Mouse (Mus musculus) stomach, postnatal 0 days (tissue): Measurements from ENCODE around the gene Zfp597. TPM values are rescaled to one million over a fixed set of nuclear protein-coding genes. Genes with fewer than 3 reads are reported as not detected.
A peak's percentile ranks its signal among the peaks of the same experiment; 100 is the strongest.

Source experiments
- ATAC-seq: fragments of 200-750 bp; cut with Nextera tagmentation; 2 replicates; pipeline ENCODE4 v1.8.0; 2017; ENCODE audit not compliant: low FRiP score, low TSS enrichment
- DNase-seq: peaks from one replicate; pipeline ENCODE4 v3.0.0-alpha.2; 2016; ENCODE audit warnings: low spot score
- H3K27ac ChIP-seq: fragments of 300-500 bp; sonication (generic); replicated peaks from 2 replicates; pipeline ENCODE4 v1.5.1; 2014; ENCODE audit warnings: mild to moderate bottlenecking, control low read depth
- H3K27me3 ChIP-seq: fragments of 300-500 bp; sonication (generic); 2 replicates; pipeline ENCODE4 v1.6.1; 2014; ENCODE audit warnings: low read length; ENCODE audit not compliant: control insufficient read depth, insufficient read depth
- H3K36me3 ChIP-seq: fragments of 300-500 bp; sonication (generic); 2 replicates; pipeline ENCODE4 v1.6.1; 2014; ENCODE audit warnings: low read length, mixed read lengths; ENCODE audit not compliant: control insufficient read depth, insufficient read depth
- H3K4me1 ChIP-seq: fragments of 300-500 bp; sonication (generic); replicated peaks from 2 replicates; pipeline ENCODE4 v1.6.1; 2014; ENCODE audit warnings: antibody characterized with exemption; ENCODE audit not compliant: control insufficient read depth, insufficient read depth
- H3K4me2 ChIP-seq: fragments of 300-500 bp; sonication (generic); replicated peaks from 2 replicates; pipeline ENCODE4 v1.6.1; 2014; ENCODE audit warnings: low read depth, mild to moderate bottlenecking, control low read depth, moderate library complexity
- H3K4me3 ChIP-seq: fragments of 300-500 bp; sonication (generic); 2 replicates; pipeline ENCODE4 v1.5.1; 2014; ENCODE audit warnings: low read depth, low read length, control low read depth
- H3K9ac ChIP-seq: fragments of 300-500 bp; sonication (generic); 2 replicates; pipeline ENCODE4 v1.6.1; 2014; ENCODE audit warnings: mild to moderate bottlenecking, low read length, control low read depth, mixed read lengths
- H3K9me3 ChIP-seq: fragments of 300-500 bp; sonication (generic); 2 replicates; pipeline ENCODE4 v1.6.1; 2016; ENCODE audit warnings: low read length; ENCODE audit not compliant: control insufficient read depth
- CTCF ChIP-seq: IDR thresholded peaks from 2 replicates; pipeline ENCODE4 v1.5.1; 2016; ENCODE audit warnings: antibody characterized with exemption, low read depth, mild to moderate bottlenecking, moderate library complexity
- EP300 ChIP-seq: optimal IDR thresholded peaks from 2 replicates; pipeline ENCODE3; 2016; ENCODE audit warnings: antibody characterized with exemption
- WGBS: fragments of 180-500 bp; shearing (Covaris S2); extraction: QIAGEN DNeasy Blood & Tissue Kit; methylation state at CpG from one replicate; pipeline ENCODE4 v1.1.7; 2014; 5-methylcytosine and 5-hydroxymethylcytosine counted together
- polyA plus RNA-seq: library from polyadenylated mRNA; unstranded; fragments of >200 nt; fragmentation: Nextera tagmentation; extraction: Ambion mirVana; gene quantifications from 2 replicates; pipeline ENCODE4 v1.2.1, GENCODE M21; 2015

Gene Zfp597
- polyA plus RNA-seq, 1 experiment from 2014 or later = 3.5 TPM

- H3K9ac ChIP-seq = no peak overlapping the region
- no peaks in the 10 kb centered on the region for H3K4me1 ChIP-seq
- H3K27ac ChIP-seq = no peak overlapping the region
- no peak overlapping the region for H3K4me2 ChIP-seq
- ATAC-seq (no peak), DNase-seq (no peak)
- H3K36me3 ChIP-seq = peaks cover 13% of the 10 kb centered on the region
- no peak overlapping the region for H3K4me3 ChIP-seq
- WGBS = 69% methylated on average over 6 of the region's 6 CpGs
- H3K9me3 ChIP-seq = no peaks in the 10 kb centered on the region
- no peak for TF ChIP-seq EP300
- no peak for TF ChIP-seq CTCF
- H3K27me3 ChIP-seq = no peaks in the 10 kb centered on the region
These were observed 11.7 kb upstream of the Zfp597 start for GRCm38 (mm10) chr16:3896046-3896445.

GRCm38 (mm10) chr16:3895173-3895792 lies 10.9 kb upstream of the Zfp597 start:
- ATAC-seq = peak; percentile 88

GRCm38 (mm10) chr16:3893739-3894138 lies 9.4 kb upstream of the Zfp597 start:
- no peak for TF ChIP-seq EP300
- TF ChIP-seq CTCF = no peak
- WGBS = 52% methylated on average over 3 of the region's 3 CpGs

More at GRCm38 (mm10) chr16:3895173-3895792, 10.9 kb upstream of the Zfp597 start:
- no peak for TF ChIP-seq EP300
- TF ChIP-seq CTCF = no peak
- no peaks in the 10 kb centered on the region for H3K27me3 ChIP-seq
- peak; percentile 32 for DNase-seq
- peaks cover 7% of the 10 kb centered on the region for H3K36me3 ChIP-seq
- H3K9me3 ChIP-seq = no peaks in the 10 kb centered on the region
- WGBS = 65% methylated on average over 9 of the region's 9 CpGs
- no peak overlapping the region for H3K4me3 ChIP-seq
- peak overlapping the region; percentile 17; the same call in 1 of the 2 replicates for H3K4me2 ChIP-seq
- no peaks in the 10 kb centered on the region for H3K4me1 ChIP-seq
- H3K9ac ChIP-seq = no peak overlapping the region
- peak overlapping the region; percentile 67 for H3K27ac ChIP-seq

GRCm38 (mm10) chr16:3891621-3892295 lies 7.4 kb upstream of the Zfp597 start:
- TF ChIP-seq CTCF = no peak
- Histone ChIP-seq H3K9me3 (no peaks in the 10 kb centered on the region), H3K27me3 (no peaks in the 10 kb centered on the region), H3K4me1 (no peaks in the 10 kb centered on the region), H3K9ac (no peak overlapping the region), H3K36me3 (no peaks in the 10 kb centered on the region; the same call in 1 of the 2 replicates), H3K4me2 (no peak overlapping the region), H3K4me3 (no peak overlapping the region), H3K27ac (no peak overlapping the region)
- WGBS = 93% methylated on average over 14 of the region's 14 CpGs
- DNase-seq = no peak
- ATAC-seq = no peak

More at GRCm38 (mm10) chr16:3893739-3894138, 9.4 kb upstream of the Zfp597 start:
- 0 out of 2 replicates have a peak overlapping the region, but pooled peaks have one; percentile 24 for H3K27ac ChIP-seq
- no peak overlapping the region for H3K4me2 ChIP-seq
- H3K4me3 ChIP-seq = no peak overlapping the region
- H3K4me1 ChIP-seq = no peaks in the 10 kb centered on the region
- DNase-seq (no peak), ATAC-seq (no peak)
- H3K36me3 ChIP-seq = peaks cover 4% of the 10 kb centered on the region
- H3K27me3 ChIP-seq = no peaks in the 10 kb centered on the region
- H3K9me3 ChIP-seq = no peaks in the 10 kb centered on the region
- H3K9ac ChIP-seq = no peak overlapping the region

GRCm38 (mm10) chr16:3885065-3885670 lies 807 bp upstream of the Zfp597 start:
- Histone ChIP-seq H3K36me3 (no peaks in the 10 kb centered on the region), H3K9me3 (no peaks in the 10 kb centered on the region), H3K4me3 (peak overlapping the region; percentile 98), H3K4me2 (peak overlapping the region; percentile 85), H3K9ac (peak overlapping the region; percentile 94), H3K27me3 (no peaks in the 10 kb centered on the region), H3K4me1 (no peaks in the 10 kb centered on the region), H3K27ac (peak overlapping the region; percentile 94)
- under 1% methylated on average over 10 of the region's 10 CpGs for WGBS
- no peak for ATAC-seq
- DNase-seq = no peak
- TF ChIP-seq CTCF = no peak
- TF ChIP-seq EP300 = no peak

- Histone ChIP-seq H3K9ac (no peak overlapping the region), H3K9me3 (no peaks in the 10 kb centered on the region), H3K27me3 (no peaks in the 10 kb centered on the region), H3K27ac (no peak overlapping the region), H3K4me2 (no peak overlapping the region), H3K4me1 (no peaks in the 10 kb centered on the region), H3K36me3 (no peaks in the 10 kb centered on the region; the same call in 1 of the 2 replicates), H3K4me3 (no peak overlapping the region)
- WGBS = 92% methylated on average over 4 of the region's 4 CpGs
- TF ChIP-seq EP300 = no peak
- TF ChIP-seq CTCF = no peak
- DNase-seq (no peak), ATAC-seq (no peak)
These were observed 8.0 kb downstream of the Zfp597 start for GRCm38 (mm10) chr16:3876346-3876745.
